Mouse (Mus musculus): ENCODE measurements around the gene Ubox5.

Ubox5 gene

DNA sequence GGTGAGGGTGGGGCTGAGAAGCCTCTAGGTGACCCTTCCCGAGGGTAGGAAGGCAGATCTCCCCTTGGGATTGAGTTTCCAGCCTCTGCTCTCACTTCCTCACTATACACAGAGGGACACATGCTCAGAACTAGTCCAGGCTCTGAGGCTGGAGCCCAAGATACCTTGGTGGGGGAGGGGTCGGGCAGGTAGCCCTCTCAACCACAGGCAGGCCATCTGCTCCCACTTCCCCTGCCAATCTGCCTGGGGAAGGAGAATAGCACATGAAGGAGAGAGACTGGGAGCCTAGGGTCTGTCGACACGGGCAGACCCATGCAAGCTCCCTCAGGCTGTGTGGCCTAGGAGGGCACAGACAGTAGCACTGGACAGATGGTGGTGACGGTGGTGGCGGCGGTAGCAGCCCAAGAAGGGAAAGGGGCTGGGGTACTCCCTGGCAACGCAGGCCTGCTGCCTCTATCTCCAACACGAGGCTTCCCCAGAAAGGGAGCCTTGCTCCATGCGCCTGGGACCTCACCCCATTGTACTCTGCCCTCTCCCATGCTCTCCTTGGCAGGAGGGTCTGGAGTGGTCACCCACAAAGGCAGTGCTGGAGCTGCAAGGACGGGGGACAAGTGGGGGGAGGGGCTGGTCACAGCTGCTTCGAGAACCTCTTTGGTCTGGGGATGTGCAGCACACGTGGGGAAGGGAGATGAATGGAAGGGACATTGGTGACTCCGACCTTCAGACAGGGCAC is 4.3 kb upstream of the Ubox5 start:
- no peak for DNase-seq (ENCODE audit: low spot score in 2 of 2)

DNA sequence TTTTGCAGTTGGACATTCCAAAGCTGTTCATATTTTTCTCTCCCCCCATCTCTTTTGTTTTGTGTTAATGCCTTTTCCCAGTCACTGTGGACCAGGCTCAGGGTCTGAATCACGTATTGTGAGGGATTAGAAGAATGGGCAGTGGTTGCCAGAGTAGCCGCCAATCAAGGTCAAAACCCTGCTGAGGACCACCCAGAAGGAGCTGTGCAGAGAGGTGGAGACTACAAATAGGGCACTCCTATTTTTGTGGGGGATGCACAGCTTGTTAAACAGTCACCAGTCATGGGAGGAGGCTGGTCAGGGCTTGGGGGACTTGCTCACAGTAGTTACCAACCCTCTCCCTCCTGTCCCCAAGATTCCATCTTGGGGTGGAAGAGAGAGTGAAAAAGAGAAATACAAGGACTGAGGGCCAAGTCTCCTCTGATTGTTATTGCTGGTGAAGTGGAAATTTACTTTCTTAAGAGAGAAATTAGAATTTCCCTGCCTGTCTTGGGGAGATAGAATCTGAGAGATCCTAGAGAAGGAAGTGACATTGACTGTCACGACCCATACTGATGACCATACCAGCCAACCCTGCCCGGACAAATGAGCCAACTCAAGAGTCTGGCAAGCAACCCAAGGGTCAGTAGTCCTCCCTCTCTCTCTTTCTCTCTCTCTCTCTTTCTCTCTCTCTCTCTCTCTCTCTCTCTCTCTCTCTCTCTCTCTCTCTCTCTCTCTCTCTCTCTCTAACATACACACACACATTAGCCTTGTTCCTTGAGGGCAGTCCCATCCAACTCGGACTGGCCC is 3.2 kb upstream of the Ubox5 start:
- DNase-seq (ENCODE audit: low spot score in 2 of 2) = no peak

DNA sequence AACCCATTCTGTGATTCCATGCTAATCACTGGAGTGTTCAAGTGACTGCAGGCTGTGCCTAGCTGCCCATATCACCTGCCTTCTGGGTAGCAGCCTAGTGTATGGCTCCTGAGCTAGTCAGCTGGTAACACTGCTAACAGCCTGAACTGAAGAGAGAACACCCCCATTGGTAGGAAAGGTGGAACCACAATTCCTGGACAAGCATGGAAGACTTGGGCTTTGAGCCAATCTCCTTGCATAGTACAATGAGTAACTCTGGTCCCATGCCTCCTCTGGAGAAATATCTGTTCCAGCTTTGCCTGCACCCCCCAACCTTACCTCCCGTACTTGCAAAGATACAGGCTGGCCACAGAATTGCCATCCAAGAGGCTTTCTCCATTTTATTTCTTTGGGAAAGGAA is 2.6 kb upstream of the Ubox5 start:
- DNase-seq (ENCODE audit: low spot score in 2 of 2) = no peak

- no peak for DNase-seq (ENCODE audit: low spot score in 2 of 2)
Measured at GRCm38 (mm10) chr2:130629080-130629838, 579 bp downstream of the Ubox5 start.

DNA sequence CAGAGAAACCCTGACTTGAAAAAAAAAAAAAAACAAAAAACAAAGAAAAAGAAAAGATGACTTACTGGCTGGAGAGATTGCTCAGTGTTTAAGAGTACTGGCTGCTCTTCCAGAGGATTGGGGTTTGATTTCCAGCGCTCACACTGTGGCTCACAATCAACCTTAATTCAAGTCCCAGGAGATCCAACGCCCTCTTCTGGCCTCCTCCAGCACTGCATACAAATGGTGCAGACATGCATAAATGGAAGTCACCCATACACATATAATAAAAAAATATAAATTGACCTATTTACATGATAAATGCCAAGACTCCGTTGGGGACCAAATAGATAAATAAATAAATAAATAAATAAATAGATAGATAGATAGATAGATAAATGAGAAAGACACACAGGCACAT is 1.4 kb downstream of the Ubox5 start:
- DNase-seq (ENCODE audit: low spot score in 2 of 2) = no peak

- no peak for DNase-seq (ENCODE audit: low spot score in 2 of 2)
Measured at GRCm38 (mm10) chr2:130618972-130619371, 10.9 kb downstream of the Ubox5 start.

GRCm38 (mm10) chr2:130613091-130613490 is 16.7 kb downstream of the Ubox5 start:
- DNase-seq (ENCODE audit: low spot score in 2 of 2) = no peak

DNA sequence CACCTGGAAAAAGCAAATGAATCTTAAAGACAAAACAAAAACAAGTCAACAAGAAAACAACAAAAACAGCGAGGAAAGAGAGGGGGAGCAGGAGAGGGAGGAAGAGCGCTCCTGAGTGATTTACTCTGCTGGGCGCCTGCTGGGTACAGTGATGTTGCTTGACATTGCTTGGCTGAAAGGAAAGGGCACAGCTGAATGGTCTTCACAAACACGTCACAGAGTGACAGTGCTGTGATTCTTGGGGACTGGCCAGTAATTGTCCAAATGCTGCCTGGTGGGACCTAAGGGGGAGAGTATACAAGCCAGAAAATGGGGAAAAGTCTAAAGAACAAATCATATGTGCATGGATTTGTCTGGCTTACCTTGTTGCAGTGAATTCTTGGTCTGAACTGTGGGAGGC is 27.6 kb downstream of the Ubox5 start:
- no peak for DNase-seq (ENCODE audit: low spot score in 2 of 2)

GRCm38 (mm10) chr2:130598399-130598798 is 31.4 kb downstream of the Ubox5 start:
- no peak for DNase-seq (ENCODE audit: low spot score in 2 of 2)

- no peak for DNase-seq (ENCODE audit: low spot score in 2 of 2)
Measured at GRCm38 (mm10) chr2:130597601-130598010, 32.2 kb downstream of the Ubox5 start.

GRCm38 (mm10) chr2:130595596-130595995 is 34.2 kb downstream of the Ubox5 start:
- DNase-seq (ENCODE audit: low spot score in 2 of 2) = no peak

- no peak for DNase-seq (ENCODE audit: low spot score in 2 of 2)
Measured at GRCm38 (mm10) chr2:130591016-130591415, 38.8 kb downstream of the Ubox5 start.

- DNase-seq (ENCODE audit: low spot score in 2 of 2) = no peak
Measured at GRCm38 (mm10) chr2:130589761-130590160, 40.1 kb downstream of the Ubox5 start.

DNA sequence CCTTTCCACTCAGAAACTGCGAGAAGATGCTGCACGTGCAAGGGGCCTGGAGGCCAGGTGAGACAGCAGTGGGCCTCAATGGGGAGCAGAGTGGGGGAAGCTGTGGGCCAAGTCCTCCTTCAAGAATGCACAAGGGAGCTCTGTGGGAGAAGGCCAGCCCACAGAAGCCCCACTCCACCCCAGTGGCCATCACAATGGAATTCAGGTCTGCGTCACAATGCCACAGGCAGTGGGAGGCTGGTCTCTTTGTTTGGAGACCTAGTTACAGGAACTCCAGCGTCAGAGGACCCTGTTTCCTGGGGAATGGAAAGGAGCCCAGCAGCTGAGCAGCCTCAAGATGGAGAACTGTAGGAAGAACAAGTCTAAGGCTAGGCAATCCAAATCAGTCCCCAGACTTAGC is 40.7 kb downstream of the Ubox5 start:
- no peak for DNase-seq (ENCODE audit: low spot score in 2 of 2)

GRCm38 (mm10) chr2:130588373-130588772 is 41.5 kb downstream of the Ubox5 start:
- no peak for DNase-seq (ENCODE audit: low spot score in 2 of 2)

DNA sequence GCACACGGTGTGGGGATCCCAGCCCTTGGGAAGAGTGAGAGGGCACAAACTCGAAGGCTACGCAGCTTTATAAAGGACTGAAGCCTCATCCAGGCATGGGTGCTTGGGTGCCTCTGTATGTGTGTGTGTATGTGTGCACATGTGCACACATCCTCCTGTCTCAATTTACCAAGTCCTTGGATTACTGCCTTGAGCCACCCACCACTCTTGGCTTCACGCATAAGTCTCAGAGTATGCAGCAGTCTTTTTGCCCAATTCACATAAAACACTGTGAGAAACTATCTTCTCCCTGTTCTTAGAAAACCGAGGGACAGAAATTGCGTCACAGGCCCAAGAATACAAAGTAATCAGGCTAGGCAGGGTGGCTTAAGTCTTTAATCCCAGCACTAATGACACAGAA is 43.8 kb downstream of the Ubox5 start:
- DNase-seq (ENCODE audit: low spot score in 2 of 2) = no peak

GRCm38 (mm10) chr2:130583902-130584560 is 45.8 kb downstream of the Ubox5 start:
- DNase-seq (ENCODE audit: low spot score in 2 of 2) = no peak

GRCm38 (mm10) chr2:130582552-130582951 is 47.3 kb downstream of the Ubox5 start, which contains the start of gene Avp:
Gene Avp (minus strand): TSS chr2:130582554.
- DNase-seq (ENCODE audit: low spot score in 2 of 2) = no peak

GRCm38 (mm10) chr2:130581201-130581600 is 48.6 kb downstream of the Ubox5 start:
- no peak for DNase-seq (ENCODE audit: low spot score in 2 of 2)

GRCm38 (mm10) chr2:130579791-130580190 is 50.0 kb downstream of the Ubox5 start:
- no peak for DNase-seq (ENCODE audit: low spot score in 2 of 2)

DNA sequence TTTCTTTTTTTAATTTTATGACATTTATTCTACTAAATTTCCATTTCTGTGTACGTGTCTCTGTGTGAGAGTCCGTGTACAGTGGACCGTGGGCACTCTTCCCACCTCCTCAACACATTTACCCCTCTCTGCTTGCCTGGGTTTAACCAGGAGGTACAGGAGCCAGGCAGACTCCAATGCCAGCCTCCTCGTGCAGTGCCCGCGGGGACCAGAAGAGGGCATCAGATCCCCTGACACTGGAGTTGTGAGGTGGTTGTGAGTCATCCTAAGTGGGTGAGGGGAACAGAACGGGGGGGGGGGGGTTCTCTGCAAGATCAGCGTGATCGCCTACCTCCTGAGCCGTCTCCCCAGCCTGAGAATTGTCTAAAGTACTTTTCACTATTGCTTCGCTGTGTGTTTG is 51.7 kb downstream of the Ubox5 start:
- DNase-seq (ENCODE audit: low spot score in 2 of 2) = peak in 1 of 2 experiments; percentile 45

DNA sequence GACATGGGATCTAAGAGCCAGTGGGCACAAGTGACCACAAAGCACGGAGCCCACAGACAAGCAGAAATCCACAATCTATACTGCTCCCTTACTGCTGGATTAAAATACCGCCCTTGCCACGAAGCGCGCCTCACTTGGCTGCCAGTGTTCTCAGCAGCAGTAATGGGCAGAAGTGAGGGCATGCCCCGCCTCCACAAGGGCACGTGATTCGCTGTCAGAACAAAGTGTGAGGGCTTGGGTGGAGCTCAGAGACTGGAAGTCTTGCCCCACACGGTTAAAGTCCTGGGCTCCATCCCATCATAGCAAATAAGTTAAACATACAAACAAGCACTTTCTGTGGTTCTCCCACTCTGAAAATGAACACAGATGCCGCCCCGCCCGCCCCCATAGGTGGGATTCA is 52.2 kb downstream of the Ubox5 start:
- no peak for DNase-seq (ENCODE audit: low spot score in 2 of 2)
